Mouse (Mus musculus): ENCODE results near the gene Dnah12. TPM values are rescaled to one million over a fixed set of nuclear protein-coding genes. Genes with fewer than 3 reads are reported as not detected.

Gene Dnah12
- polyA plus RNA-seq, 3 experiments from 2014 or later, result 0.04 to 0.06 TPM; not detected in 1

GRCm38 (mm10) chr14:26724898-26725297, 31.8 kb downstream of the Dnah12 start:
- no peak for ATAC-seq

GRCm38 (mm10) chr14:26758566-26758965, 65.5 kb downstream of the Dnah12 start:
- ATAC-seq, result no peak

GRCm38 (mm10) chr14:26764827-26765226, 71.8 kb downstream of the Dnah12 start:
- ATAC-seq, result no peak

- ATAC-seq, result no peak
These were observed 75.1 kb downstream of the Dnah12 start for GRCm38 (mm10) chr14:26768195-26768594.

- no peak for ATAC-seq
These were observed 80.5 kb downstream of the Dnah12 start for GRCm38 (mm10) chr14:26773536-26773935.

GRCm38 (mm10) chr14:26783731-26784130, 90.7 kb downstream of the Dnah12 start:
- ATAC-seq, result no peak

GRCm38 (mm10) chr14:26785695-26786094, 92.6 kb downstream of the Dnah12 start:
- no peak for ATAC-seq

GRCm38 (mm10) chr14:26794431-26794830, 101.4 kb downstream of the Dnah12 start:
- ATAC-seq, result peak; percentile 35

- ATAC-seq, result no peak
These were observed 105.3 kb downstream of the Dnah12 start for GRCm38 (mm10) chr14:26798330-26798729.

- no peak for ATAC-seq
These were observed 106.2 kb downstream of the Dnah12 start for GRCm38 (mm10) chr14:26799286-26799685.

GRCm38 (mm10) chr14:26805500-26805899, 112.4 kb downstream of the Dnah12 start:
- ATAC-seq, result no peak

GRCm38 (mm10) chr14:26812734-26813133, 119.7 kb downstream of the Dnah12 start:
- ATAC-seq, result no peak

GRCm38 (mm10) chr14:26813871-26814270, 120.8 kb downstream of the Dnah12 start:
- ATAC-seq, result no peak

- ATAC-seq, result no peak
These were observed 121.8 kb downstream of the Dnah12 start for GRCm38 (mm10) chr14:26814908-26815307.

- ATAC-seq, result no peak
These were observed 123.7 kb downstream of the Dnah12 start for GRCm38 (mm10) chr14:26816785-26817184.

GRCm38 (mm10) chr14:26826020-26826419, 132.9 kb downstream of the Dnah12 start:
- peak; percentile 61 for ATAC-seq

- no peak for ATAC-seq
These were observed 160.0 kb downstream of the Dnah12 start for GRCm38 (mm10) chr14:26853053-26853452.

GRCm38 (mm10) chr14:26854066-26854465, 161.0 kb downstream of the Dnah12 start:
- ATAC-seq, result no peak

- no peak for ATAC-seq
These were observed 165.3 kb downstream of the Dnah12 start for GRCm38 (mm10) chr14:26858364-26858763.

GRCm38 (mm10) chr14:26859024-26859423, 165.9 kb downstream of the Dnah12 start:
- no peak for ATAC-seq

- no peak for ATAC-seq
These were observed 174.3 kb downstream of the Dnah12 start for GRCm38 (mm10) chr14:26867356-26867755.

- no peak for ATAC-seq
These were observed 175.2 kb downstream of the Dnah12 start for GRCm38 (mm10) chr14:26868299-26868698.

GRCm38 (mm10) chr14:26878756-26879155, 185.7 kb downstream of the Dnah12 start:
- peak; percentile 25 for ATAC-seq

- no peak for ATAC-seq
These were observed 186.9 kb downstream of the Dnah12 start for GRCm38 (mm10) chr14:26879976-26880375.

GRCm38 (mm10) chr14:26881700-26882099, 188.6 kb downstream of the Dnah12 start:
- ATAC-seq, result no peak
